Mouse (Mus musculus): ENCODE data around the gene Kcnt2.

Kcnt2 gene

GRCm38 (mm10) chr1:140492237-140492636 lies 246.3 kb downstream of the Kcnt2 start:
- no peak for DNase-seq (ENCODE audit: low read depth, low spot score)

GRCm38 (mm10) chr1:140513451-140513850 lies 267.5 kb downstream of the Kcnt2 start:
- no peak for DNase-seq (ENCODE audit: low read depth, low spot score)

GRCm38 (mm10) chr1:140531285-140531908 lies 285.4 kb downstream of the Kcnt2 start:
- DNase-seq (ENCODE audit: low read depth, low spot score), result no peak

- no peak for DNase-seq (ENCODE audit: low read depth, low spot score)
Measured at GRCm38 (mm10) chr1:140534849-140535248, 288.9 kb downstream of the Kcnt2 start.

GRCm38 (mm10) chr1:140542066-140542465 lies 296.1 kb downstream of the Kcnt2 start:
- no peak for DNase-seq (ENCODE audit: low read depth, low spot score)

- DNase-seq (ENCODE audit: low read depth, low spot score), result no peak
Measured at GRCm38 (mm10) chr1:140548711-140549110, 302.8 kb downstream of the Kcnt2 start.

- DNase-seq (ENCODE audit: low read depth, low spot score), result no peak
Measured at GRCm38 (mm10) chr1:140560801-140561200, 314.8 kb downstream of the Kcnt2 start.

- no peak for DNase-seq (ENCODE audit: low read depth, low spot score)
Measured at GRCm38 (mm10) chr1:140572141-140572540, 326.2 kb downstream of the Kcnt2 start.

GRCm38 (mm10) chr1:140578607-140579006 lies 332.6 kb downstream of the Kcnt2 start:
- DNase-seq (ENCODE audit: low read depth, low spot score), result no peak

- no peak for DNase-seq (ENCODE audit: low read depth, low spot score)
Measured at GRCm38 (mm10) chr1:140588302-140588701, 342.3 kb downstream of the Kcnt2 start.

- DNase-seq (ENCODE audit: low read depth, low spot score), result no peak
Measured at GRCm38 (mm10) chr1:140608765-140609297, 362.9 kb downstream of the Kcnt2 start.

GRCm38 (mm10) chr1:140613101-140613500 lies 367.1 kb downstream of the Kcnt2 start:
- no peak for DNase-seq (ENCODE audit: low read depth, low spot score)

GRCm38 (mm10) chr1:140614840-140615239 lies 368.9 kb downstream of the Kcnt2 start:
- no peak for DNase-seq (ENCODE audit: low read depth, low spot score)

- DNase-seq (ENCODE audit: low read depth, low spot score), result no peak
Measured at GRCm38 (mm10) chr1:140618164-140618563, 372.2 kb downstream of the Kcnt2 start.

- no peak for DNase-seq (ENCODE audit: low read depth, low spot score)
Measured at GRCm38 (mm10) chr1:140624918-140625317, 379.0 kb downstream of the Kcnt2 start.

- DNase-seq (ENCODE audit: low read depth, low spot score), result no peak
Measured at GRCm38 (mm10) chr1:140659607-140660340, 413.8 kb downstream of the Kcnt2 start.

GRCm38 (mm10) chr1:140660751-140661403 lies 414.9 kb downstream of the Kcnt2 start:
- peak; percentile 3 for DNase-seq (ENCODE audit: low read depth, low spot score)

- peak; percentile 20 for DNase-seq (ENCODE audit: low read depth, low spot score)
Measured at GRCm38 (mm10) chr1:140661404-140661787, 415.4 kb downstream of the Kcnt2 start.

All from retina, adult 2 months (tissue).